Mouse (Mus musculus) thymus, postnatal 10 days (tissue): ENCODE data around the gene P4htm.

ENCODE experiments used
- DNase-seq, 2 experiments: peaks; one replicate each; pipeline ENCODE4 v3.0.0; 2021; ENCODE audit warnings: low spot score in 2 of 2

The P4htm gene

DNA sequence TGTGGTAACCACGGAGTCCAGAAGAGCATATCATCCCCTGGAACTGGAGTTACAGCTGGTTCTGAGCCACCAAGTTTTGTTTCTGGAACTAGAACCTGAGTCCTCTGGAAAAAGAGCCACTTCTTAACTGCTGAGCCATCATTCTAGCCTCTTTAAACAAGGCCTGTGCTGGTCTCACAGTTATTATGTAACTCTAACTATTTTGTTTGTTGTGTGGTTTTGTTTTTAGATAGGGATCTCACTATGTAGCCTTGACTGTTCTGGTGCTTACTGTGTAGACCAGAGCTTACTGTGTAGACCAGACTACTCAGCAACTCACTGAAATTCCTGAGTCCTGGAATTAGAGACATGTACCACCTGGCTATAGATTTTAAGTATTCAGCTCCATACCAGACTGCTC, 50.6 kb downstream of the P4htm start:
- no peak for DNase-seq

DNA sequence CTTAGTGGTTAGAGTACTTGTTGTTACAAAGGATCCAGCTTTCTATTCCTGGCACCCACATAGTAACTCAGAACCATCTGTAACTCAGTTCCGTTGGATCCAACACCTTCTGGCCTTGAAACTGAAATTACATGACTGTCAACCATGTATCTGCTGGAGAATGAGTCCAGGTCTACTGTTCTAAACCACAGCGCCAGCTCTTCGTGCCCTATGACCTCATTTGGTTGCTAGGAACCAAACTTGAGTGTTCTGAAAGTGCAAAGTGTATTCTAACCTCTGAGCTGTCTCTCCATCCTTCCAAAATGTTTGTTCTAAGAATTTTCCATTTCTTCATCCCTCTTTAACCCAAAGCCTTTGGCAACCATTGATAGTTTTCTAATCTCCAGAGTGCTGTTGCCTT, 51.5 kb downstream of the P4htm start:
- no peak for DNase-seq

- no peak for DNase-seq
Observed at GRCm38 (mm10) chr9:108540846-108541245, 56.6 kb downstream of the P4htm start.

GRCm38 (mm10) chr9:108531496-108531895, 66.0 kb downstream of the P4htm start:
- DNase-seq = no peak

DNA sequence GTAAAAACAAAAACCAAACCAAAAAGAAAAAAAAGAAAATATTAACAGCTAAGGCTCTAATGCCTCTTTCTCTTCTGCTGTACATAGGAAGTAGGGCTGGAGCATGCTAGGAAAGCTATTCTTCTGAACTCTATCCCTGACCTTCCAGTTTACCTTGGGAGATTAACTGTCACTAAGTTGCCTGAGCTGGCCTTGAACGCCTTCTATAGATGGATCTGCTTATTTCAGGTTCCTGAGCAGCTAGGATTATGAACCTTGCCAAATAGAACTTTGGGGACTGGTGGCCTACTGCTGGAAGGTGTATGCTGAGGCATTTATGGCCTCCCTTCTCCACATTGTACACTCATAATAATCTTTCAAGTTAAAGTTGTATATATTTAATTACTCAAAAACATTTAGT, 66.5 kb downstream of the P4htm start:
- no peak for DNase-seq
